Mouse (Mus musculus) hindbrain, embryonic 10.5 days (tissue): ENCODE data around the gene Ckap2l. TPM values are rescaled to one million over a fixed set of nuclear protein-coding genes. Genes with fewer than 3 reads are reported as not detected.

Experiments used
- DNase-seq: peaks from one replicate; pipeline ENCODE4 v3.0.0-alpha.2; 2017; ENCODE audit warnings: low spot score
- H3K27ac ChIP-seq: fragments of 300-500 bp; sonication (generic); 2 replicates; pipeline ENCODE4 v1.5.1; 2016; ENCODE audit warnings: mild to moderate bottlenecking, moderate library complexity
- H3K27me3 ChIP-seq: fragments of 300-500 bp; sonication (generic); 2 replicates; pipeline ENCODE4 v1.6.1; 2016; ENCODE audit warnings: mild to moderate bottlenecking; ENCODE audit not compliant: poor library complexity, insufficient read depth, severe bottlenecking
- H3K36me3 ChIP-seq: fragments of 300-500 bp; sonication (generic); 2 replicates; pipeline ENCODE4 v1.6.1; 2016; ENCODE audit warnings: mild to moderate bottlenecking, moderate library complexity
- H3K4me1 ChIP-seq: fragments of 300-500 bp; sonication (generic); replicated peaks from 2 replicates; pipeline ENCODE4 v1.6.1; 2016; ENCODE audit warnings: mild to moderate bottlenecking
- H3K4me3 ChIP-seq: fragments of 300-500 bp; sonication (generic); 2 replicates; pipeline ENCODE4 v1.5.1; 2016; ENCODE audit warnings: mild to moderate bottlenecking, moderate library complexity
- H3K9me3 ChIP-seq: fragments of 300-500 bp; sonication (generic); 2 replicates; pipeline ENCODE4 v1.6.1; 2016; ENCODE audit warnings: mild to moderate bottlenecking, moderate library complexity
- WGBS: fragments of 180-500 bp; shearing (Covaris S2); methylation state at CpG from one replicate; pipeline ENCODE4 v1.1.7; 2016; 5-methylcytosine and 5-hydroxymethylcytosine counted together
- polyA plus RNA-seq: library from polyadenylated mRNA; unstranded; fragments of >200 nt; fragmentation: Nextera tagmentation; extraction: Ambion mirVana; gene quantifications from 2 replicates; pipeline ENCODE4 v1.2.1, GENCODE M21; 2016

The Ckap2l gene
- polyA plus RNA-seq, 1 experiment from 2014 or later, result 50.8 TPM

- Histone ChIP-seq H3K4me3 (no peak overlapping the region), H3K36me3 (no peaks in the 10 kb centered on the region), H3K27ac (peak overlapping the region; percentile 74), H3K9me3 (no peaks in the 10 kb centered on the region), H3K4me1 (0 out of 2 replicates have a peak, but pooled peaks cover 3% of the 10 kb centered on the region), H3K27me3 (no peaks in the 10 kb centered on the region)
- 81% methylated on average over 7 of the region's 7 CpGs for WGBS
- DNase-seq, result no peak
These were observed 69.9 kb downstream of the Ckap2l start for GRCm38 (mm10) chr2:129227011-129227529.

DNA sequence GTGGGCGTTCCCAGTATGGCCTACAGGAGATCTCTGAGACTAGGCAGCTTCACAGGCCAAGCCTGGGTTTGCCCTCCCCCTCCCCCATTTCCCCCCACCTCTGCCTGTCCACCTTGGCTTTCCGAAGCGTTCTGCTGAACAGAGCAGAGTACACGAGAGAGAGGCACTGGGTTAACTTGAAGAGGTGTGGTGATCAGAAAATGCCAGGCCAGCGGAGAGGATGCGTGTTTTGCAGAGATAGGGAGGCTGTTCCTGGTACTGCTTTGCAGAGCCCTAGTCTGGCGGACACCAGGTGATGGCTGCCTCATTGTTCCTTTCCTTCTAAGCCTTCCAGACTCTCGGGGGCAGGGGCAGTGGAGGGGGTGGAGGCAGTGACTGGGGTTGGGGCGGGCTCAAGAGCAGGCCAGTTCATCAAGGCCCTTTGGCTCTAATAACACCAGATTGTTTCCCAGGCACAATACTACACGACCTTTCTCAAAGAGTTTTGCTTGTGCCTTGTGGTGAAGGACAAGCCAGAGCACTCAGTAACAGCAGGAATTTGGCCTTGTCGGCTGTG is 70.6 kb downstream of the Ckap2l start:
- no peak for DNase-seq
- Histone ChIP-seq H3K36me3 (no peaks in the 10 kb centered on the region), H3K4me1 (0 out of 2 replicates have a peak, but pooled peaks cover 3% of the 10 kb centered on the region), H3K4me3 (no peak overlapping the region), H3K27ac (no peak overlapping the region), H3K9me3 (no peaks in the 10 kb centered on the region), H3K27me3 (no peaks in the 10 kb centered on the region)
- 70% methylated on average over 11 of the region's 11 CpGs for WGBS

- Histone ChIP-seq H3K27ac (peak overlapping the region; percentile 31; the same call in 1 of the 2 replicates), H3K27me3 (no peaks in the 10 kb centered on the region), H3K36me3 (no peaks in the 10 kb centered on the region), H3K4me1 (0 out of 2 replicates have a peak, but pooled peaks cover 3% of the 10 kb centered on the region), H3K9me3 (no peaks in the 10 kb centered on the region), H3K4me3 (no peak overlapping the region)
- DNase-seq, result no peak
- WGBS, result 86% methylated on average over 17 of the region's 17 CpGs
These were observed 71.7 kb downstream of the Ckap2l start for GRCm38 (mm10) chr2:129225251-129225819.

- H3K4me3 ChIP-seq, result no peak overlapping the region
- no peak for DNase-seq
- WGBS, result 85% methylated on average over 4 of the region's 4 CpGs
These were observed 72.8 kb downstream of the Ckap2l start for GRCm38 (mm10) chr2:129224178-129224577.

DNA sequence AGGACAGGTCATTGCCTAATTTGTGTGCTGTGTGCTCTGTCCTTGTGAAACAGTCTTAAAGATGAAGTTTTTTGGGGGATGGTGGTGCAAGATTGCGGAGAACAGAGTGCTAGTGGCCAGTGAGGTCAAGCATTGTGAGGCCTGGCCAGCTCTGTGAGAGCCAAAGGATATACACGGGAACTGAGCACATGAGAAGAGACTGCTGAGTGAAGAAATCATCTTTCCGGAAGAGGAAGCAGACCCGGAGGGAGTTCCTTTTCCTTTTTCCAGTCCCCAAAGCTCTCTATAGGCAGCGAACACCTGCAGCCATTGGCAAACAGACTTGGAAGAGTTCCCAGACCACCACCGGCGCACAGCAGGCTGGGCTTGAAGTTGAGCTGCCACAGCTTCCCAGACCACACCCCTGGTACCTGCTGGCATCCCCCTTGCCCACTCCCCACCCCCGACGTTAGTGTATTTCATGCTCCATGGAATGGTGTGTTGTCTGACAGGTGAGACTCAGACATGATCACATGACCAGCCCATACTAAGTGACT is 75.8 kb downstream of the Ckap2l start:
- no peak for DNase-seq
- no peaks in the 10 kb centered on the region for H3K36me3 ChIP-seq
- H3K4me1 ChIP-seq, result no peaks in the 10 kb centered on the region
- H3K9me3 ChIP-seq, result no peaks in the 10 kb centered on the region
- H3K27me3 ChIP-seq, result no peaks in the 10 kb centered on the region
- no peak overlapping the region for H3K4me3 ChIP-seq
- 82% methylated on average over 9 of the region's 9 CpGs for WGBS
- no peak overlapping the region for H3K27ac ChIP-seq

More at GRCm38 (mm10) chr2:129224178-129224577, 72.8 kb downstream of the Ckap2l start:
- Histone ChIP-seq H3K4me1 (0 out of 2 replicates have a peak, but pooled peaks cover 3% of the 10 kb centered on the region), H3K36me3 (no peaks in the 10 kb centered on the region), H3K27ac (no peak overlapping the region), H3K27me3 (no peaks in the 10 kb centered on the region), H3K9me3 (no peaks in the 10 kb centered on the region)

DNA sequence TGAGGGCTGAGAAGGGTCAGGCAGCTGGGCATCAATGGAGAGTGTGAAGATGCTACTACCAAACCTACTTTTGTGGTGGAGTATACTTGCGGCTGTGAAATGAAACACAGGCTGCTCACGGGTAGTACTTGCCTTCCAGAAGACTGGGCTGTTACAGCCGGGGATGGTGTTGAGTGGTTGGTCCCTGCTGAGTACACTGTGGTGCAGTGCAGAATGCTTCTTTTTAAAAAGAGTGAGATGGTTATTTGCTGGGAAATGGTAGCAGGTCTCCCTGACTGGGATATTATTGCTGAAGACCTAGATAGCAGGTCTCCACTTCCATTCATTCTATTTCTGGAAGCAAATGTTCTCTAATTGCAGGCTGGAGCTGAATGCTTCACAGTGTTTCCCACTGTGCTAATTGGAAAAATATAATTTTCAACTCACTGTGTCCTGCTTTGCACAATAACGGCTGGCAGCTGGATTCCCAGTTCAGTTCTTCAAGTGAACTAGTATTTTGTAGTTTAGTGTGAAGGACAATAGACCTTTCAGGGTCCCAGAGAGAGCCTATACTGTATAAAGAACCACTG is 78.4 kb downstream of the Ckap2l start:
- H3K27ac ChIP-seq, result no peak overlapping the region
- H3K9me3 ChIP-seq, result no peaks in the 10 kb centered on the region
- H3K36me3 ChIP-seq, result no peaks in the 10 kb centered on the region
- no peak overlapping the region for H3K4me3 ChIP-seq
- H3K27me3 ChIP-seq, result no peaks in the 10 kb centered on the region
- no peaks in the 10 kb centered on the region for H3K4me1 ChIP-seq
- WGBS, result 87% methylated on average over 4 of the region's 4 CpGs
- no peak for DNase-seq

Other genes starting within 250 kb of the Ckap2l start
- gene Vinac1, start 249.0 kb downstream of the Ckap2l start, polyA plus RNA-seq, result 0.10 and 0.14 TPM in 2 replicates
- gene Ttl, start 231.3 kb downstream of the Ckap2l start, polyA plus RNA-seq, result 13.0 and 14.1 TPM in 2 replicates
- 31.5 and 34.9 TPM in 2 replicates for gene Polr1b, start 196.2 kb downstream of the Ckap2l start, polyA plus RNA-seq
- 27.8 and 29.3 TPM in 2 replicates for gene Chchd5, start 167.5 kb downstream of the Ckap2l start, polyA plus RNA-seq
- gene Slc20a1, start 98.4 kb downstream of the Ckap2l start, polyA plus RNA-seq, result 37.8 and 46.9 TPM in 2 replicates
- gene Il1a, start 12.8 kb upstream of the Ckap2l start, polyA plus RNA-seq, result not detected in 2 replicates
- gene Il1b, start 73.9 kb upstream of the Ckap2l start, polyA plus RNA-seq, result not detected in 2 replicates
- gene F830045P16Rik, start 239.4 kb upstream of the Ckap2l start, polyA plus RNA-seq, result not detected in 2 replicates